Mouse (Mus musculus): ENCODE results near the gene Lrp6. TPM values are rescaled to one million over a fixed set of nuclear protein-coding genes. Genes with fewer than 3 reads are reported as not detected.

Gene Lrp6
- polyA plus RNA-seq, 1 experiment from 2014 or later = 29.2 TPM

DNA sequence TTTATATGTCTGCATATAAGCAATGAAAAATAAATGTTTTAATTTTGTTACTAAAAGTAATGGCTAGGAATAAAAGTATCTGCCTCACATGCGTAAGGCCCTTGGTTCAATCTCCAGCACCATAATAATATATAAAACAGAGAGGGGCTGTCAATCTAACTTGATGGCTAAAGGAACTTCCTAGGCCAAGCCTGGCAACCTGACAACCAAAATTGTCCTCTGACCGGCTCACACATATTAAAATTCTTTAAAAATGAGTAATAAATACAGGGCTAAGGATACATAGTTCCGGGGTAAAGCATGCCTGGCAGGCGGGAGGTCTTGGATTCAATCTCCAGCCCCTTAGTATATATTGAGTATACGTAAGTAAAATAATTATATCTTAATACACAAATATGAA is 48.3 kb downstream of the Lrp6 start:
- Histone ChIP-seq H3K27me3 (ENCODE audit: control insufficient read depth, insufficient read depth, low read length) (no peaks in the 10 kb centered on the region), H3K9me3 (ENCODE audit: control insufficient read depth, low read length) (no peaks in the 10 kb centered on the region), H3K4me2 (ENCODE audit: low read depth) (no peak overlapping the region), H3K36me3 (ENCODE audit: control insufficient read depth, insufficient read depth, low read length) (no peaks in the 10 kb centered on the region), H3K27ac (ENCODE audit: low read depth, low read length) (no peak overlapping the region), H3K4me3 (ENCODE audit: low read depth, low read length) (no peak overlapping the region), H3K4me1 (ENCODE audit: control insufficient read depth, insufficient read depth, low read length) (no peaks in the 10 kb centered on the region), H3K9ac (ENCODE audit: low read length) (no peak overlapping the region)
- WGBS = 93% methylated on average over 5 of the region's 5 CpGs
- no peak for DNase-seq (ENCODE audit: low spot score)
- no peak for ATAC-seq (ENCODE audit: insufficient read depth, low FRiP score, low TSS enrichment)

- DNase-seq (ENCODE audit: low spot score) (no peak), ATAC-seq (ENCODE audit: insufficient read depth, low FRiP score, low TSS enrichment) (no peak)
- H3K9ac ChIP-seq (ENCODE audit: low read length) = no peak overlapping the region
- H3K27me3 ChIP-seq (ENCODE audit: control insufficient read depth, insufficient read depth, low read length) = no peaks in the 10 kb centered on the region
- 62% methylated on average over 4 of the region's 4 CpGs for WGBS
- no peaks in the 10 kb centered on the region; the same call in 1 of the 2 replicates for H3K4me1 ChIP-seq (ENCODE audit: control insufficient read depth, insufficient read depth, low read length)
- no peak overlapping the region for H3K4me2 ChIP-seq (ENCODE audit: low read depth)
- H3K4me3 ChIP-seq (ENCODE audit: low read depth, low read length) = no peak overlapping the region
- H3K27ac ChIP-seq (ENCODE audit: low read depth, low read length) = no peak overlapping the region
- no peaks in the 10 kb centered on the region for H3K9me3 ChIP-seq (ENCODE audit: control insufficient read depth, low read length)
- H3K36me3 ChIP-seq (ENCODE audit: control insufficient read depth, insufficient read depth, low read length) = no peaks in the 10 kb centered on the region
Measured at GRCm38 (mm10) chr6:134517141-134517540, 49.6 kb downstream of the Lrp6 start.

GRCm38 (mm10) chr6:134515416-134515815 is 51.3 kb downstream of the Lrp6 start:
- Histone ChIP-seq H3K9me3 (ENCODE audit: control insufficient read depth, low read length) (no peaks in the 10 kb centered on the region), H3K27ac (ENCODE audit: low read depth, low read length) (no peak overlapping the region), H3K4me1 (ENCODE audit: control insufficient read depth, insufficient read depth, low read length) (no peaks in the 10 kb centered on the region; the same call in 1 of the 2 replicates), H3K27me3 (ENCODE audit: control insufficient read depth, insufficient read depth, low read length) (no peaks in the 10 kb centered on the region), H3K4me2 (ENCODE audit: low read depth) (no peak overlapping the region), H3K36me3 (ENCODE audit: control insufficient read depth, insufficient read depth, low read length) (no peaks in the 10 kb centered on the region), H3K4me3 (ENCODE audit: low read depth, low read length) (no peak overlapping the region), H3K9ac (ENCODE audit: low read length) (no peak overlapping the region)
- ATAC-seq (ENCODE audit: insufficient read depth, low FRiP score, low TSS enrichment) (0 out of 2 replicates have a peak, but pooled peaks have one; percentile 31), DNase-seq (ENCODE audit: low spot score) (no peak)
- WGBS = 78% methylated on average over 4 of the region's 4 CpGs

- Histone ChIP-seq H3K4me2 (ENCODE audit: low read depth) (no peak overlapping the region), H3K4me1 (ENCODE audit: control insufficient read depth, insufficient read depth, low read length) (no peaks in the 10 kb centered on the region; the same call in 1 of the 2 replicates), H3K4me3 (ENCODE audit: low read depth, low read length) (no peak overlapping the region), H3K9ac (ENCODE audit: low read length) (no peak overlapping the region), H3K27me3 (ENCODE audit: control insufficient read depth, insufficient read depth, low read length) (no peaks in the 10 kb centered on the region), H3K36me3 (ENCODE audit: control insufficient read depth, insufficient read depth, low read length) (no peaks in the 10 kb centered on the region), H3K27ac (ENCODE audit: low read depth, low read length) (no peak overlapping the region), H3K9me3 (ENCODE audit: control insufficient read depth, low read length) (no peaks in the 10 kb centered on the region)
- WGBS = 95% methylated on average over 3 of the region's 3 CpGs
- no peak for DNase-seq (ENCODE audit: low spot score)
- no peak for ATAC-seq (ENCODE audit: insufficient read depth, low FRiP score, low TSS enrichment)
Measured at GRCm38 (mm10) chr6:134513896-134514510, 52.8 kb downstream of the Lrp6 start.

- Histone ChIP-seq H3K27ac (ENCODE audit: low read depth, low read length) (no peak overlapping the region), H3K4me2 (ENCODE audit: low read depth) (no peak overlapping the region), H3K36me3 (ENCODE audit: control insufficient read depth, insufficient read depth, low read length) (no peaks in the 10 kb centered on the region), H3K4me3 (ENCODE audit: low read depth, low read length) (no peak overlapping the region), H3K9ac (ENCODE audit: low read length) (no peak overlapping the region), H3K4me1 (ENCODE audit: control insufficient read depth, insufficient read depth, low read length) (no peaks in the 10 kb centered on the region; the same call in 1 of the 2 replicates), H3K9me3 (ENCODE audit: control insufficient read depth, low read length) (no peaks in the 10 kb centered on the region), H3K27me3 (ENCODE audit: control insufficient read depth, insufficient read depth, low read length) (no peaks in the 10 kb centered on the region)
- DNase-seq (ENCODE audit: low spot score) (no peak), ATAC-seq (ENCODE audit: insufficient read depth, low FRiP score, low TSS enrichment) (no peak)
- WGBS = 87% methylated on average over 6 of the region's 6 CpGs
Measured at GRCm38 (mm10) chr6:134513011-134513410, 53.8 kb downstream of the Lrp6 start.

DNA sequence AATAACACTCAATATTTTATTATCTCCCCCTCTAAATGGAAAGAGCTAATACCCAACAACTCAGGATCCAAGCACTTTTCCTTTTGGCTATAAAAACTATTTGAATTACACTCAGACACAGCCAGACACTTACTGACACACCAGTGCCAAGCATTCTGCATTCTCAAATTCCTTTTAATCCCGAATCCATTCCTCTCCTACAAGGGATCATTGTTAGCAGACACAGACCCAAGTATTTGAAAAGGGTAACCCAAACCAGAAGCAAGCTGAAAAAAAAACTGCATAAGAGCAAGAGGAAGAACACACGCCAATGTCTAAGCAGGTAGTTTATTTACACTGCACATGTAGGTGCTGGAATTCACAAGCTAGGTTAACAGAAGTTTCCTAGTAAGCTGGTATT is 54.3 kb downstream of the Lrp6 start:
- no peak for DNase-seq (ENCODE audit: low spot score)
- no peaks in the 10 kb centered on the region; the same call in 1 of the 2 replicates for H3K4me1 ChIP-seq (ENCODE audit: control insufficient read depth, insufficient read depth, low read length)
- H3K4me3 ChIP-seq (ENCODE audit: low read depth, low read length) = no peak overlapping the region
- no peak overlapping the region for H3K27ac ChIP-seq (ENCODE audit: low read depth, low read length)
- H3K4me2 ChIP-seq (ENCODE audit: low read depth) = no peak overlapping the region
- no peak overlapping the region for H3K9ac ChIP-seq (ENCODE audit: low read length)
- no peaks in the 10 kb centered on the region for H3K9me3 ChIP-seq (ENCODE audit: control insufficient read depth, low read length)
- no peaks in the 10 kb centered on the region for H3K36me3 ChIP-seq (ENCODE audit: control insufficient read depth, insufficient read depth, low read length)
- 73% methylated on average over 2 of the region's 2 CpGs for WGBS
- no peaks in the 10 kb centered on the region for H3K27me3 ChIP-seq (ENCODE audit: control insufficient read depth, insufficient read depth, low read length)
- no peak for ATAC-seq (ENCODE audit: insufficient read depth, low FRiP score, low TSS enrichment)

DNA sequence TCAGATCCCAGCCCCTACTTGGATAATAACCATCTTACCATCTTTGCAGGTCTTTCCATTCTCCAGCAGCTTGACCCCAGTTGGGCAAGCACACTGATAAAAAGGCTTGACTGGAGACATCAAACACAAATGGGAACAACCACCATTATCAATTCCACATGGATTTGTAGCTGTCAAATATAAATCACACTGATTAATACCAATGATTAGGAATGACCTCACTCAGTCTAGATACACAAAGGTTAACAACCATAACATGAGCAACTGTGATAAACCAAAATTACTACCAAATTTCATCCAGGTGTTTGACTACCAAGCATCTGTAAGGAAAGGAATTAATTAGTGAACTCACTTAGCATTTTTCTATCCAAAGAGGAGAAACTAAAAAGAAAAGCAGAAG is 55.6 kb downstream of the Lrp6 start:
- no peak overlapping the region for H3K27ac ChIP-seq (ENCODE audit: low read depth, low read length)
- no peak for ATAC-seq (ENCODE audit: insufficient read depth, low FRiP score, low TSS enrichment)

DNA sequence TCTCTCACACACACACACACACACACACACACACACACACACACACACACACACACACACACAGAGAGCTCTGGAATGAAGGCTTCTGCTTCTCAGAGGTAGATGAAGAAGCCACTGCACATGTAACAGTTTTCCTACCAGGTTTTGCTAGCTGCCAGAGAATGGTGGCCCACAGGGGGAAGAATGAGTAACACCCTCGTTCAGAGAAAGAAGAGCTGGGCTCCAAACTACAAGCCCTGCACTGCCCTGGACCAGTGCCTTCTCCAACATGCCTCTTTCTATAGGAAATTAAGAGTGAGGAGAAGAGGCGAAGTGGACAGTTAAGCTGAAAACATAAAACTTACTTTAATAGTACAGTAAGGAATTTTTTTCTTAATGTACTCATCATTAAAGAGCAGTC is 56.5 kb downstream of the Lrp6 start:
- WGBS = 64% methylated on average over 2 of the region's 2 CpGs
- ATAC-seq (ENCODE audit: insufficient read depth, low FRiP score, low TSS enrichment) = no peak

More for the DNA sequence above, 55.6 kb downstream of the Lrp6 start:
- Histone ChIP-seq H3K27me3 (ENCODE audit: control insufficient read depth, insufficient read depth, low read length) (no peaks in the 10 kb centered on the region), H3K4me3 (ENCODE audit: low read depth, low read length) (no peak overlapping the region), H3K9ac (ENCODE audit: low read length) (no peak overlapping the region), H3K9me3 (ENCODE audit: control insufficient read depth, low read length) (no peaks in the 10 kb centered on the region), H3K36me3 (ENCODE audit: control insufficient read depth, insufficient read depth, low read length) (no peaks in the 10 kb centered on the region), H3K4me1 (ENCODE audit: control insufficient read depth, insufficient read depth, low read length) (no peaks in the 10 kb centered on the region; the same call in 1 of the 2 replicates), H3K4me2 (ENCODE audit: low read depth) (no peak overlapping the region)
- DNase-seq (ENCODE audit: low spot score) = no peak

GRCm38 (mm10) chr6:134509731-134510226 is 57.0 kb downstream of the Lrp6 start:
- H3K4me2 ChIP-seq (ENCODE audit: low read depth) = no peak overlapping the region
- H3K9ac ChIP-seq (ENCODE audit: low read length) = no peak overlapping the region
- no peak overlapping the region for H3K27ac ChIP-seq (ENCODE audit: low read depth, low read length)
- ATAC-seq (ENCODE audit: insufficient read depth, low FRiP score, low TSS enrichment) (no peak), DNase-seq (ENCODE audit: low spot score) (no peak)
- H3K36me3 ChIP-seq (ENCODE audit: control insufficient read depth, insufficient read depth, low read length) = no peaks in the 10 kb centered on the region
- 61% methylated on average over 10 of the region's 10 CpGs for WGBS
- H3K9me3 ChIP-seq (ENCODE audit: control insufficient read depth, low read length) = no peaks in the 10 kb centered on the region
- no peaks in the 10 kb centered on the region for H3K27me3 ChIP-seq (ENCODE audit: control insufficient read depth, insufficient read depth, low read length)
- no peak overlapping the region for H3K4me3 ChIP-seq (ENCODE audit: low read depth, low read length)
- H3K4me1 ChIP-seq (ENCODE audit: control insufficient read depth, insufficient read depth, low read length) = no peaks in the 10 kb centered on the region; the same call in 1 of the 2 replicates

More for the DNA sequence above, 56.5 kb downstream of the Lrp6 start:
- DNase-seq (ENCODE audit: low spot score) = no peak
- H3K4me2 ChIP-seq (ENCODE audit: low read depth) = no peak overlapping the region
- H3K9me3 ChIP-seq (ENCODE audit: control insufficient read depth, low read length) = no peaks in the 10 kb centered on the region
- no peak overlapping the region for H3K4me3 ChIP-seq (ENCODE audit: low read depth, low read length)
- H3K4me1 ChIP-seq (ENCODE audit: control insufficient read depth, insufficient read depth, low read length) = no peaks in the 10 kb centered on the region; the same call in 1 of the 2 replicates
- H3K36me3 ChIP-seq (ENCODE audit: control insufficient read depth, insufficient read depth, low read length) = no peaks in the 10 kb centered on the region
- no peaks in the 10 kb centered on the region for H3K27me3 ChIP-seq (ENCODE audit: control insufficient read depth, insufficient read depth, low read length)
- no peak overlapping the region for H3K27ac ChIP-seq (ENCODE audit: low read depth, low read length)
- no peak overlapping the region for H3K9ac ChIP-seq (ENCODE audit: low read length)

All from neural tube, embryonic 11.5 days (tissue).